ENCODE assay signal across 28 mouse cellular contexts in the genomic region with DNA sequence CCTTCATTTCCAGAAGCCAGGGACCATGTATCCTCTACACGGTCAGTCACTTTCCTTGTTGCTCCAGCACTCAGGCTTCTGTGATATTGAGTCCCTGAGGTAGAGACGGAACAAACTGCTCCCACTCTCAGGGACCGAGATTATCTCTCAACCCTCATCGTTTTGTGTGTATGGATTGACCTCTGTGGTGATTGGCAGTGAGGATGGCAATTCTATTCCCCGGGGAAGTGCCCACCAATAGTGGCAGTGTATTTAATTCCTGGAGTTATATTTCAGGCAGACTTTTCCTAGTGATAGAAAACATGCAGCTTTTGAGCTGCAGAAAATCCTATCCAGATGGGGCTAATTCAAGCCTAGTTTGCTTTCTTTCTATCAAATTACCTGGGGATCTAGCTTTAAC.
A peak's percentile ranks its signal among the peaks of the same experiment; 100 is the strongest.
DNase-seq lines count a peak whose midpoint lies in the region; ATAC-seq lines count a peak whose summit lies in the region.
"Had no signal": no experiment of that assay in that cellular context is flagged by ENCODE, and none has a peak within 500 bp of the region (broad histone marks: within the 10 kb centered on the region; RNA-seq: fewer than 3 reads in every experiment).

No protein-coding gene starts in this region.

- H3K27ac ChIP-seq in limb, embryonic 12.5 days, result 0 out of 2 replicates have a peak overlapping the region, but pooled peaks have one; percentile 12
- no peak overlapping the region for H3K27ac ChIP-seq in limb, embryonic 10.5 days
- peak overlapping the region; percentile 38; the same call in 1 of the 2 replicates for H3K27ac ChIP-seq in embryonic facial prominence, embryonic 12.5 days
- no peak overlapping the region for H3K27ac ChIP-seq in embryonic facial prominence, embryonic 14.5 days (replicated peaks; ENCODE audit: low read depth, low read length)
- H3K27ac ChIP-seq: embryonic facial prominence, embryonic 15.5 days; forebrain, embryonic 10.5 days; forebrain, embryonic 12.5 days had no signal

- no peaks in the 10 kb centered on the region for H3K9me3 ChIP-seq in limb, embryonic 12.5 days
- H3K9me3 ChIP-seq in limb, embryonic 10.5 days (replicated peaks), result no peaks in the 10 kb centered on the region
- H3K9me3 ChIP-seq in embryonic facial prominence, embryonic 12.5 days, result no peaks in the 10 kb centered on the region
- H3K9me3 ChIP-seq in embryonic facial prominence, embryonic 14.5 days (ENCODE audit: control insufficient read depth, low read length), result no peaks in the 10 kb centered on the region
- H3K9me3 ChIP-seq: embryonic facial prominence, embryonic 15.5 days; forebrain, embryonic 10.5 days; forebrain, embryonic 12.5 days; G1E had no signal

- peak; percentile 43 for DNase-seq in embryo, embryonic 10 days (ENCODE audit: low spot score)
- no peak for DNase-seq in embryo, embryonic 10.5 days (ENCODE audit: low spot score)
- no peak for DNase-seq in limb, embryonic 10.5 days (ENCODE audit: low spot score)
- peak; percentile 65 for DNase-seq in embryonic facial prominence, embryonic 14.5 days (ENCODE audit: low spot score)
- no peak for DNase-seq in neural tube, embryonic 10.5 days (ENCODE audit: extremely low spot score, low spot score)
- no peak for DNase-seq in testis, postnatal 10 days (ENCODE audit: low spot score)
- DNase-seq: adrenal gland, adult 8-10 months; adrenal gland, postnatal 14 days; adrenal gland, postnatal 36 days; B cell, adult 2 months; cerebellum, adult 11-12 months; cerebellum, adult 2 months; cerebellum, adult 9-10 months; cerebellum, postnatal 10 days; cerebellum, postnatal 25 days had no signal

- peaks cover 12% of the 10 kb centered on the region for H3K4me1 ChIP-seq in limb, embryonic 12.5 days (replicated peaks)
- H3K4me1 ChIP-seq in limb, embryonic 10.5 days, result peaks cover 21% of the 10 kb centered on the region
- H3K4me1 ChIP-seq in embryonic facial prominence, embryonic 12.5 days, result peaks cover 25% of the 10 kb centered on the region
- H3K4me1 ChIP-seq in embryonic facial prominence, embryonic 14.5 days (ENCODE audit: control insufficient read depth, insufficient read depth, low read length), result peaks cover 4% of the 10 kb centered on the region; the same call in 1 of the 2 replicates
- H3K4me1 ChIP-seq: embryonic facial prominence, embryonic 15.5 days had no signal

- H3K4me2 ChIP-seq in limb, embryonic 12.5 days, result no peak overlapping the region
- no peak overlapping the region for H3K4me2 ChIP-seq in embryonic facial prominence, embryonic 12.5 days (replicated peaks)
- no peak overlapping the region for H3K4me2 ChIP-seq in embryonic facial prominence, embryonic 14.5 days (ENCODE audit: low read depth, low read length)
- H3K4me2 ChIP-seq: embryonic facial prominence, embryonic 15.5 days; forebrain, embryonic 12.5 days had no signal

- H3K36me3 ChIP-seq in limb, embryonic 12.5 days, result no peaks in the 10 kb centered on the region
- no peaks in the 10 kb centered on the region for H3K36me3 ChIP-seq in limb, embryonic 10.5 days
- H3K36me3 ChIP-seq in embryonic facial prominence, embryonic 12.5 days, result no peaks in the 10 kb centered on the region
- no peaks in the 10 kb centered on the region for H3K36me3 ChIP-seq in embryonic facial prominence, embryonic 14.5 days (ENCODE audit: control insufficient read depth, insufficient read depth, low read length)
- H3K36me3 ChIP-seq: embryonic facial prominence, embryonic 15.5 days; forebrain, embryonic 10.5 days; forebrain, embryonic 12.5 days; G1E had no signal

- WGBS in limb, embryonic 12.5 days, result 49% methylated on average over 5 of the region's 5 CpGs
- 65% methylated on average over 5 of the region's 5 CpGs for WGBS in limb, embryonic 10.5 days
- 18% methylated on average over 5 of the region's 5 CpGs for WGBS in embryonic facial prominence, embryonic 12.5 days
- WGBS in embryonic facial prominence, embryonic 14.5 days, result 24% methylated on average over 5 of the region's 5 CpGs

- ATAC-seq in limb, embryonic 12.5 days (ENCODE audit: insufficient number of reproducible peaks, insufficient read depth, low FRiP score, low TSS enrichment, low read depth), result no peak
- no peak for ATAC-seq in embryonic facial prominence, embryonic 12.5 days (ENCODE audit: insufficient number of reproducible peaks, insufficient read depth, low FRiP score, low TSS enrichment)
- peak; percentile 41; the same call in 1 of the 2 replicates for ATAC-seq in embryonic facial prominence, embryonic 14.5 days (ENCODE audit: low read depth)
- ATAC-seq: activated CD4-positive, CD25-positive, alpha-beta regulatory T cell, adult 4 months; CD4-positive, CD25-positive, alpha-beta regulatory T cell, adult 4 months; forebrain, embryonic 14.5 days; forebrain, embryonic 16.5 days; Patski had no signal

- no peak overlapping the region for H3K9ac ChIP-seq in limb, embryonic 12.5 days (replicated peaks)
- no peak overlapping the region for H3K9ac ChIP-seq in embryonic facial prominence, embryonic 12.5 days
- no peak overlapping the region for H3K9ac ChIP-seq in embryonic facial prominence, embryonic 14.5 days (ENCODE audit: low read depth, low read length)
- H3K9ac ChIP-seq: embryonic facial prominence, embryonic 15.5 days; forebrain, embryonic 12.5 days had no signal

- H3K27me3 ChIP-seq in limb, embryonic 12.5 days, result no peaks in the 10 kb centered on the region
- no peaks in the 10 kb centered on the region for H3K27me3 ChIP-seq in limb, embryonic 10.5 days (ENCODE audit: low read depth, poor library complexity, severe bottlenecking)
- H3K27me3 ChIP-seq in embryonic facial prominence, embryonic 12.5 days, result no peaks in the 10 kb centered on the region
- no peaks in the 10 kb centered on the region for H3K27me3 ChIP-seq in embryonic facial prominence, embryonic 14.5 days (replicated peaks; ENCODE audit: control insufficient read depth, insufficient read depth, low read length)
- H3K27me3 ChIP-seq: CH12.LX; embryonic facial prominence, embryonic 15.5 days; Patski had no signal

- H3K4me3 ChIP-seq in limb, embryonic 12.5 days (replicated peaks), result no peak overlapping the region
- no peak overlapping the region for H3K4me3 ChIP-seq in limb, embryonic 10.5 days
- no peak overlapping the region for H3K4me3 ChIP-seq in embryonic facial prominence, embryonic 12.5 days
- H3K4me3 ChIP-seq in embryonic facial prominence, embryonic 14.5 days (ENCODE audit: low read depth, low read length), result no peak overlapping the region
- H3K4me3 ChIP-seq: embryonic facial prominence, embryonic 15.5 days; erythroblast, embryonic 14.5 days; forebrain, embryonic 10.5 days; forebrain, embryonic 12.5 days had no signal

Comparison
In these comparisons a context has a peak if more than half of its experiments do, and no peak if none do; other contexts are left out.
1. DNase-seq: peak in embryo, embryonic 10 days (single experiment) and embryonic facial prominence, embryonic 14.5 days (single experiment); none in embryo, embryonic 10.5 days (single experiment), limb, embryonic 10.5 days (single experiment), neural tube, embryonic 10.5 days (single experiment) and testis, postnatal 10 days (single experiment).
2. H3K27ac ChIP-seq: peak in limb, embryonic 12.5 days (single experiment) and embryonic facial prominence, embryonic 12.5 days (single experiment); none in limb, embryonic 10.5 days (single experiment) and embryonic facial prominence, embryonic 14.5 days (single experiment).